Mouse (Mus musculus) ES-Bruce4 (cell line): ENCODE measurements around the gene Olfr905. TPM values are rescaled to one million over a fixed set of nuclear protein-coding genes. Genes with fewer than 3 reads are reported as not detected.

Experiments used
- H3K27ac ChIP-seq: 2 replicates; pipeline ENCODE4 v1.5.1; 2012; ENCODE audit warnings: low read length, inconsistent platforms; ENCODE audit not compliant: insufficient read depth
- H3K27me3 ChIP-seq: 2 replicates; pipeline ENCODE4 v1.6.1; 2012; ENCODE audit warnings: mild to moderate bottlenecking, low read length, inconsistent platforms; ENCODE audit not compliant: control insufficient read depth, poor library complexity, insufficient read depth, severe bottlenecking
- H3K36me3 ChIP-seq: 2 replicates; pipeline ENCODE4 v1.6.1; 2012; ENCODE audit warnings: inconsistent platforms, mild to moderate bottlenecking, low read length, moderate library complexity; ENCODE audit not compliant: control insufficient read depth, poor library complexity, insufficient read depth, severe bottlenecking
- H3K4me1 ChIP-seq: one replicate; pipeline ENCODE4 v1.8.1; 2011; ENCODE audit warnings: low read length; ENCODE audit not compliant: control insufficient read depth, insufficient read depth
- H3K4me3 ChIP-seq: 2 replicates; pipeline ENCODE4 v1.5.1; 2011; ENCODE audit warnings: low read depth, mild to moderate bottlenecking, low read length
- H3K9ac ChIP-seq: 2 replicates; pipeline ENCODE4 v1.6.1; 2012; ENCODE audit warnings: low read depth, mild to moderate bottlenecking, inconsistent platforms; ENCODE audit not compliant: poor library complexity, severe bottlenecking
- H3K9me3 ChIP-seq: replicated peaks from 2 replicates; pipeline ENCODE4 v1.6.1; 2012; ENCODE audit warnings: mild to moderate bottlenecking, low read length, inconsistent platforms; ENCODE audit not compliant: control insufficient read depth, poor library complexity, insufficient read depth, severe bottlenecking
- CTCF ChIP-seq: IDR thresholded peaks from one replicate; pipeline ENCODE4 v1.8.1; 2011; ENCODE audit warnings: low read depth, low read length
- EP300 ChIP-seq: IDR thresholded peaks from 2 replicates; pipeline ENCODE4 v1.6.1; 2011; ENCODE audit warnings: low read depth, low read length; ENCODE audit not compliant: insufficient read depth
- POLR2A ChIP-seq: IDR thresholded peaks from one replicate; pipeline ENCODE4 v1.8.1; 2011; ENCODE audit warnings: low read length; ENCODE audit not compliant: insufficient read depth
- polyA plus RNA-seq: library from polyadenylated mRNA; stranded (reverse); fragments of >200 nt; gene quantifications from 2 replicates; pipeline ENCODE4 v1.2.4, GENCODE M21; 2011; ENCODE audit warnings: low read depth; ENCODE audit not compliant: missing spikeins, insufficient read depth, insufficient read length

The Olfr905 gene
- polyA plus RNA-seq = 0.41 and 0.49 TPM in 2 replicates

DNA sequence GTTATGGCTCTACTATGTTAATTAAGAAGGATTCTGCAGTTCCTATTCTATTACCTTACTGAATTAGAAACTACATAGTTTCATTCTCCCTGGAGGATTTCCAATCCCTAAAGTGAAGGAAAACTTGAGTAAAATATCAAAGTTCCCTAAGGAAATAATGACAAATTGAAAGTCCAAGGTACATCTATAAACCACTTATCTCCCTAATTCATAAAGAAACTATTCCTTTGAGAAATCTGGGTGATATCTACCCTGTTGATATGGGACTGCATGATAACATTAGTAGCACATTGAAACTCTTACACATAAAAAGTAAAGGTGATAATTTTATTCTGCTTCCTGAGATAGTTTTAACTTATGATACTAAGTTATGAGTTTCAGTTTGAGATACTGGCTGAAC, at the start of gene Olfr905:
Gene Olfr905 (plus strand): TSS at position 301 of the 400 bp plus-strand sequence.
- TF ChIP-seq CTCF (no peak), POLR2A (no peak), EP300 (no peak)

DNA sequence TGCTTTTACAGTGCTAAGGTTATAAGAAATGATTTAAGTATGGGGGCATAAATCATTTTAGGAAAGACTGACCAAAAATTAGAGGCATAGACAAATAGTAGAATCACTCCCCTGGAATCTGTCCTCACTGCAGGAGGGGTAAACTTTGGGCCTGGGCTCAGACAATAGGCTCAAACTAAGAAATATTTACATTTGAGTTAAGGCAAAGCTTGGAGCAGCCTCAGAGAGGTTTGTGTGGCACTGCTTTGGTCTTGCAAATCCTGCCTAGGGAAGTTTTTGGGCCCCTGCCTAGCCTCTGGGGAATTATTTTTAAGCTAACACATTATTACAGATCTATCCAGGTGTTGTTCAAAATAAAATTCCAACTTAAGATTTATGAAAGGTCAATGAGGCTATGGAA, 47.1 kb upstream of the Olfr905 start:
- TF ChIP-seq POLR2A (no peak), EP300 (no peak), CTCF (no peak)
- H3K27ac ChIP-seq = peak overlapping the region; percentile 19; the same call in 1 of the 2 replicates
- no peak overlapping the region for H3K4me3 ChIP-seq
- no peaks in the 10 kb centered on the region for H3K36me3 ChIP-seq
- H3K9me3 ChIP-seq = peaks cover 30% of the 10 kb centered on the region
- H3K9ac ChIP-seq = no peak overlapping the region
- peaks cover 3% of the 10 kb centered on the region for H3K4me1 ChIP-seq
- H3K27me3 ChIP-seq = no peaks in the 10 kb centered on the region

More for the DNA sequence above, at the start of gene Olfr905:
- Histone ChIP-seq H3K36me3 (no peaks in the 10 kb centered on the region), H3K4me1 (no peaks in the 10 kb centered on the region), H3K27ac (no peak within 1 kb of the TSS), H3K9me3 (no peaks in the 10 kb centered on the region), H3K9ac (no peak within 1 kb of the TSS), H3K27me3 (no peaks in the 10 kb centered on the region), H3K4me3 (no peak within 1 kb of the TSS)

- Histone ChIP-seq H3K4me3 (no peak overlapping the region), H3K4me1 (no peaks in the 10 kb centered on the region), H3K27ac (peak overlapping the region; percentile 67), H3K9me3 (peaks cover 16% of the 10 kb centered on the region), H3K27me3 (no peaks in the 10 kb centered on the region), H3K36me3 (no peaks in the 10 kb centered on the region), H3K9ac (no peak overlapping the region)
- TF ChIP-seq POLR2A = no peak
- no peak for TF ChIP-seq CTCF
- no peak for TF ChIP-seq EP300
Measured at GRCm38 (mm10) chr9:38427026-38427425, 43.9 kb upstream of the Olfr905 start.

DNA sequence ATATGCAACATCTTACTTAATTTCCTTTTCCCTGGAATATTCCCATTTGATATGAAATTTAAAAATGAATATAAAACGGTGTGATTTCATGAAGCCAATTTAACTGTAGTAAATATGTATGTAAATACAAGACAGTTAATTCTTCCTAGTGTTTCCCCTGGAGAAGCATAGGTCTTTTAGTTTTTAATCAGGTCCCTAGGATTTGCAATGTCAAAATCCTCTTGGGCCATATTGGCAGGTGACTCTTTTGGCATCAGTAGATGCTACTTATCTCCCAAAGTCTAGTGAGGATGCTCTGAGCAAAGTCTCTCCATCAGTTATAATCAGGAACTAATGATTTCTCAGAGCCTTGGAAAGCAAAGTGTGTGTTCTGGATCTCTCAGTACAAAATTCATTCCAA, 41.8 kb upstream of the Olfr905 start, which contains the start of gene Olfr901:
Gene Olfr901 (plus strand): TSS at position 301 of the 400 bp plus-strand sequence.
- Histone ChIP-seq H3K4me1 (no peaks in the 10 kb centered on the region), H3K9me3 (peaks cover 12% of the 10 kb centered on the region)
- TF ChIP-seq EP300 = no peak
- no peak for TF ChIP-seq POLR2A
- no peak for TF ChIP-seq CTCF

DNA sequence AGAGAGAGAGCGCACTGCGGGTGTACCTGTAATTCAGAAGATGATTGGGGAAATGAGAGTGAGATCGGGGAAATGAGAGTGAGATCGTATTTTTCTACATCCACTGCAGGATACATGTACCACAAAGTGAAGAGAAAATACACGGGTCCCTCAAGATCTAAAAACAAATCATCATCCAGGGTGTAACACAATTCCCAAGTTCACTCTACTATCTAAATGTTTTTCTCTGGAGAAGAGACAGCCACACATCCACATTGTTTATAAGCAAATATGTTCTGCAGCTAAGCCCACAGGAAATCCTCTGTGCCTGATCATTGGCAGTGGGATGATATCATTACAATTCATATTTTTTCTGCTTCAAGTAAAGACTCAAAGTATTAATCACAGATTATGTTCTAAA, 23.6 kb upstream of the Olfr905 start, which contains the start of gene Olfr902:
Gene Olfr902 (plus strand): TSS at position 301 of the 400 bp plus-strand sequence.
- H3K4me1 ChIP-seq = no peaks in the 10 kb centered on the region
- TF ChIP-seq EP300 = no peak
- TF ChIP-seq CTCF = no peak
- no peak for TF ChIP-seq POLR2A
- no peaks in the 10 kb centered on the region for H3K36me3 ChIP-seq
- H3K9ac ChIP-seq = no peak within 1 kb of the TSS
- no peak within 1 kb of the TSS for H3K27ac ChIP-seq
- H3K9me3 ChIP-seq = no peaks in the 10 kb centered on the region
- H3K4me3 ChIP-seq = no peak within 1 kb of the TSS
- H3K27me3 ChIP-seq = no peaks in the 10 kb centered on the region

More for the DNA sequence above, 41.8 kb upstream of the Olfr905 start, which contains the start of gene Olfr901:
- Histone ChIP-seq H3K9ac (no peak within 1 kb of the TSS), H3K36me3 (no peaks in the 10 kb centered on the region), H3K27ac (no peak within 1 kb of the TSS), H3K27me3 (no peaks in the 10 kb centered on the region), H3K4me3 (no peak within 1 kb of the TSS)

GRCm38 (mm10) chr9:38462844-38463243, 8.1 kb upstream of the Olfr905 start, which contains the start of gene Olfr904:
Gene Olfr904, plus strand, starts transcription at chr9:38463144.
- Histone ChIP-seq H3K9me3 (no peaks in the 10 kb centered on the region), H3K27me3 (no peaks in the 10 kb centered on the region), H3K4me1 (no peaks in the 10 kb centered on the region), H3K4me3 (no peak within 1 kb of the TSS), H3K36me3 (no peaks in the 10 kb centered on the region), H3K9ac (no peak within 1 kb of the TSS), H3K27ac (no peak within 1 kb of the TSS)
- TF ChIP-seq POLR2A (no peak), EP300 (no peak), CTCF (no peak)
